Mouse (Mus musculus) frontal cortex, adult (tissue): ENCODE data around the gene Trappc12.
"Not testable (repeated sequence)": the region's sequence is repeated elsewhere in the genome, so short reads cannot be mapped to it uniquely, and the experiment has no call there.

ENCODE experiments used
- ATAC-seq: cut with Nextera tagmentation; 2 replicates; pipeline ENCODE4 v1.9.2; 2017; ENCODE audit warnings: mild to moderate bottlenecking, moderate library complexity, mixed read lengths; ENCODE audit not compliant: low TSS enrichment

Trappc12 gene

GRCm38 (mm10) chr12:28733520-28734245, 16.6 kb downstream of the Trappc12 start:
- not testable (repeated sequence) for ATAC-seq

GRCm38 (mm10) chr12:28732631-28733030, 17.6 kb downstream of the Trappc12 start:
- no peak for ATAC-seq

GRCm38 (mm10) chr12:28727061-28727460, 23.2 kb downstream of the Trappc12 start:
- ATAC-seq = peak; percentile 54; the same call in 1 of the 2 replicates

GRCm38 (mm10) chr12:28726204-28726603, 24.1 kb downstream of the Trappc12 start:
- no peak for ATAC-seq

- no peak for ATAC-seq
These were observed 25.9 kb downstream of the Trappc12 start for GRCm38 (mm10) chr12:28724366-28724765.

GRCm38 (mm10) chr12:28718106-28718505, 32.2 kb downstream of the Trappc12 start:
- ATAC-seq = no peak

GRCm38 (mm10) chr12:28717066-28717465, 33.2 kb downstream of the Trappc12 start:
- ATAC-seq = no peak

GRCm38 (mm10) chr12:28714822-28715632, 35.2 kb downstream of the Trappc12 start:
- peak; percentile 25; the same call in 1 of the 2 replicates for ATAC-seq

GRCm38 (mm10) chr12:28710566-28711185, 39.6 kb downstream of the Trappc12 start:
- ATAC-seq = peak; percentile 73

GRCm38 (mm10) chr12:28708154-28708553, 42.1 kb downstream of the Trappc12 start:
- no peak for ATAC-seq

GRCm38 (mm10) chr12:28705204-28705603, 45.1 kb downstream of the Trappc12 start:
- ATAC-seq = no peak

- ATAC-seq = no peak
These were observed 45.9 kb downstream of the Trappc12 start for GRCm38 (mm10) chr12:28704381-28704780.

- ATAC-seq = peak; percentile 18; the same call in 1 of the 2 replicates
These were observed 49.0 kb downstream of the Trappc12 start for GRCm38 (mm10) chr12:28701302-28701701.

GRCm38 (mm10) chr12:28700561-28701025, 49.7 kb downstream of the Trappc12 start:
- ATAC-seq = peak; percentile 17

- peak; percentile 10 for ATAC-seq
These were observed 50.2 kb downstream of the Trappc12 start for GRCm38 (mm10) chr12:28700101-28700511.

GRCm38 (mm10) chr12:28699656-28700055, 50.6 kb downstream of the Trappc12 start:
- no peak for ATAC-seq

GRCm38 (mm10) chr12:28699086-28699485, 51.2 kb downstream of the Trappc12 start:
- ATAC-seq = no peak

- ATAC-seq = peak; percentile 19
These were observed 52.3 kb downstream of the Trappc12 start for GRCm38 (mm10) chr12:28697821-28698595.

- no peak for ATAC-seq
These were observed 55.5 kb downstream of the Trappc12 start for GRCm38 (mm10) chr12:28694776-28695175.

- no peak for ATAC-seq
These were observed 56.0 kb downstream of the Trappc12 start for GRCm38 (mm10) chr12:28694231-28694630.

GRCm38 (mm10) chr12:28693738-28694137, 56.5 kb downstream of the Trappc12 start:
- no peak for ATAC-seq
